Mouse (Mus musculus) embryonic stem cell, embryonic (primary cell): ENCODE measurements around the gene Kcnh2.

Experiments
- CTCF ChIA-PET, 4 experiments: fragments of 300-600 bp in 2 of 4; fragments of 350-600 bp in 2 of 4; sonication (Branson Sonifier 250); formaldehyde crosslinking; loops; one replicate each; lab custom pipeline; 2022; ENCODE audit warnings: inconsistent platforms in 2 of 4; lab: Charles Lee
- POLR2A ChIA-PET, 4 experiments: fragments of 300-600 bp in 2 of 4; fragments of 350-600 bp in 2 of 4; sonication (Branson Sonifier 250); formaldehyde crosslinking; loops; one replicate each; lab custom pipeline; 2022; ENCODE audit warnings: antibody characterized with exemption in 4 of 4, inconsistent platforms in 1 of 4; lab: Charles Lee

Gene Kcnh2

GRCm38 (mm10) chr5:24284145-24284544, 67.3 kb downstream of the Kcnh2 start:
- POLR2A ChIA-PET = no interaction called here
- CTCF ChIA-PET = interaction anchor here in 1 of 4 experiments (0.9 kb wide), 1 partner anchor 23 kb away, joined by 3 read pairs; no protein-coding TSS in a partner anchor

- ChIA-PET CTCF (no interaction called here), POLR2A (no interaction called here)
Measured at GRCm38 (mm10) chr5:24283181-24283580, 68.2 kb downstream of the Kcnh2 start.

GRCm38 (mm10) chr5:24280523-24280922, 70.9 kb downstream of the Kcnh2 start:
- ChIA-PET POLR2A (no interaction called here), CTCF (interaction anchor here in 1 of 4 experiments (0.5 kb wide), 1 partner anchor 1055 kb away, joined by 7 read pairs; no protein-coding TSS in a partner anchor)

GRCm38 (mm10) chr5:24279527-24279926, 71.9 kb downstream of the Kcnh2 start:
- ChIA-PET CTCF (interaction anchor here in 1 of 4 experiments (0.6 kb wide), 1 partner anchor 20 kb away, joined by 5 read pairs; no protein-coding TSS in a partner anchor), POLR2A (no interaction called here)

GRCm38 (mm10) chr5:24278206-24278605, 73.2 kb downstream of the Kcnh2 start:
- CTCF ChIA-PET = interaction anchor here in 3 of 4 experiments (0.6 to 1.6 kb wide), 3 partner anchors 12 to 24 kb away, joined by 3 to 4 read pairs (median 3); no protein-coding TSS in a partner anchor
- POLR2A ChIA-PET = no interaction called here

GRCm38 (mm10) chr5:24273683-24274621, 77.5 kb downstream of the Kcnh2 start:
- ChIA-PET CTCF (no interaction called here), POLR2A (no interaction called here)

GRCm38 (mm10) chr5:24270941-24271340, 80.5 kb downstream of the Kcnh2 start:
- CTCF ChIA-PET = interaction anchor here in 1 of 4 experiments (1.3 kb wide), 1 partner anchor 123 kb away, joined by 3 read pairs; the partner anchor contains the start of gene Abcb8
- POLR2A ChIA-PET = interaction anchor here in 1 of 4 experiments (0.6 kb wide), 1 partner anchor 1262 kb away, joined by 3 read pairs; no protein-coding TSS in a partner anchor
